Mouse (Mus musculus) bone marrow, adult 2 months (tissue): ENCODE measurements around the gene Cyth1.

Experiments used
- CTCF ChIP-seq: fragments of 200-500 bp; IDR thresholded peaks from 2 replicates; pipeline ENCODE4 v1.5.1; 2011; ENCODE audit warnings: low read length, control low read depth; ENCODE audit not compliant: control insufficient read depth, insufficient read depth
- POLR2A ChIP-seq: fragments of 200-500 bp; IDR thresholded peaks from 2 replicates; pipeline ENCODE4 v1.6.1; 2011; ENCODE audit warnings: low read depth, mild to moderate bottlenecking, control low read depth, low read length, borderline replicate concordance; ENCODE audit not compliant: control insufficient read depth

GRCm38 (mm10) chr11:118287573-118287972, 39.2 kb upstream of the Cyth1 start:
- TF ChIP-seq CTCF (no peak), POLR2A (no peak)
